Mouse (Mus musculus) ovary, adult 10 weeks (tissue): Measurements from ENCODE around the gene Plcb1. TPM values are rescaled to one million over a fixed set of nuclear protein-coding genes. Genes with fewer than 3 reads are reported as not detected.

Experiments used
- polyA plus RNA-seq: library from polyadenylated mRNA; stranded (reverse); fragments of 350-450 nt; fragmentation: Illumina TruSeq; extraction: RNeasy Lipid Tissue Mini Kit (QIAGEN cat#74804); gene quantifications from one replicate; pipeline ENCODE4 v1.2.3, GENCODE M21; 2014

Gene Plcb1
- polyA plus RNA-seq = 15.3 TPM

GRCm38 (mm10) chr2:134785970-134786855 lies at the start of gene Plcb1:
Gene Plcb1, plus strand, starts transcription at chr2:134786067.

Other genes with a start within 250 kb of the Plcb1 start
- not detected for gene Hao1, start 231.7 kb upstream of the Plcb1 start, polyA plus RNA-seq
- gene Tmx4, start 141.9 kb upstream of the Plcb1 start, polyA plus RNA-seq = 125 TPM